Mouse (Mus musculus) cortical plate, adult 2 months (tissue): ENCODE results near the gene Tnpo2. TPM values are rescaled to one million over a fixed set of nuclear protein-coding genes. Genes with fewer than 3 reads are reported as not detected.
A peak's percentile ranks its signal among the peaks of the same experiment; 100 is the strongest.

Experiments
- H3K27ac ChIP-seq: fragments of 200-500 bp; 2 replicates; pipeline ENCODE4 v1.5.1; 2012; ENCODE audit warnings: low read length, control low read depth, inconsistent platforms; ENCODE audit not compliant: insufficient read depth
- H3K4me1 ChIP-seq: fragments of 200-500 bp; 2 replicates; pipeline ENCODE4 v1.6.1; 2011; ENCODE audit warnings: low read length; ENCODE audit not compliant: control insufficient read depth, insufficient read depth
- H3K4me3 ChIP-seq: fragments of 200-500 bp; 2 replicates; pipeline ENCODE4 v1.5.1; 2011; ENCODE audit warnings: mild to moderate bottlenecking, low read length, control low read depth; ENCODE audit not compliant: insufficient read depth
- CTCF ChIP-seq: fragments of 200-500 bp; IDR thresholded peaks from 2 replicates; pipeline ENCODE4 v1.5.1; 2011; ENCODE audit warnings: mild to moderate bottlenecking, control low read depth, low read length; ENCODE audit not compliant: insufficient read depth; ENCODE audit errors: extremely low read depth
- POLR2A ChIP-seq: fragments of 200-500 bp; IDR thresholded peaks from 2 replicates; pipeline ENCODE4 v1.6.1; 2011; ENCODE audit warnings: mild to moderate bottlenecking, low read length, control low read depth; ENCODE audit not compliant: insufficient read depth; ENCODE audit errors: extremely low read depth
- polyA plus RNA-seq: library from polyadenylated mRNA; depleted of rRNA; stranded (reverse); fragments of >200 nt; gene quantifications from 2 replicates; pipeline ENCODE4 v1.2.3, GENCODE M21; 2012

Gene Tnpo2
- polyA plus RNA-seq, 1 experiment, result 110 TPM

GRCm38 (mm10) chr8:85067982-85068381, 31.3 kb downstream of the Tnpo2 start, which contains the start of gene Gm5741:
Gm5741 (minus strand) TSS chr8:85067982.
- TF ChIP-seq CTCF (no peak), POLR2A (no peak)

GRCm38 (mm10) chr8:85071041-85071440, 34.3 kb downstream of the Tnpo2 start:
- Histone ChIP-seq H3K27ac (no peak overlapping the region), H3K4me1 (no peaks in the 10 kb centered on the region), H3K4me3 (no peak overlapping the region; the same call in 1 of the 2 replicates)
- TF ChIP-seq POLR2A (no peak), CTCF (no peak)

More at GRCm38 (mm10) chr8:85067982-85068381, 31.3 kb downstream of the Tnpo2 start, which contains the start of gene Gm5741:
- Histone ChIP-seq H3K4me3 (no peak within 1 kb of the TSS), H3K27ac (no peak within 1 kb of the TSS), H3K4me1 (no peaks in the 10 kb centered on the region; the same call in 1 of the 2 replicates)

- peak within 1 kb of the TSS; percentile 96 for H3K27ac ChIP-seq
- peak within 1 kb of the TSS; percentile 81 for H3K4me3 ChIP-seq
Measured at GRCm38 (mm10) chr8:85071514-85072281, 35.0 kb downstream of the Tnpo2 start, which contains the start of gene Dhps. Dhps (plus strand) TSS chr8:85071757.

GRCm38 (mm10) chr8:85072364-85072929, 35.7 kb downstream of the Tnpo2 start:
- Histone ChIP-seq H3K27ac (0 out of 2 replicates have a peak overlapping the region, but pooled peaks have one; percentile 8), H3K4me3 (peak overlapping the region; percentile 81), H3K4me1 (no peaks in the 10 kb centered on the region)
- TF ChIP-seq POLR2A (no peak), CTCF (no peak)

More at GRCm38 (mm10) chr8:85071514-85072281, 35.0 kb downstream of the Tnpo2 start, which contains the start of gene Dhps:
- H3K4me1 ChIP-seq, result no peaks in the 10 kb centered on the region
- TF ChIP-seq CTCF (no peak), POLR2A (peak; percentile 42; the same call in 1 of the 2 replicates)

GRCm38 (mm10) chr8:85073041-85073612, 36.4 kb downstream of the Tnpo2 start:
- Histone ChIP-seq H3K4me1 (no peaks in the 10 kb centered on the region), H3K4me3 (no peak overlapping the region; the same call in 1 of the 2 replicates), H3K27ac (no peak overlapping the region)
- TF ChIP-seq CTCF (no peak), POLR2A (no peak)

- Histone ChIP-seq H3K27ac (no peak overlapping the region), H3K4me1 (no peaks in the 10 kb centered on the region), H3K4me3 (no peak overlapping the region)
- peak; percentile 23; the same call in 1 of the 2 replicates for TF ChIP-seq POLR2A
- TF ChIP-seq CTCF, result no peak
Measured at GRCm38 (mm10) chr8:85074167-85074566, 37.5 kb downstream of the Tnpo2 start.

- peaks cover under 1% of the 10 kb centered on the region; the same call in 1 of the 2 replicates for H3K4me1 ChIP-seq
- TF ChIP-seq POLR2A (no peak), CTCF (no peak)
- H3K27ac ChIP-seq, result no peak overlapping the region
- H3K4me3 ChIP-seq, result no peak overlapping the region
Measured at GRCm38 (mm10) chr8:85074617-85075016, 37.9 kb downstream of the Tnpo2 start.

GRCm38 (mm10) chr8:85076001-85076400, 39.3 kb downstream of the Tnpo2 start:
- Histone ChIP-seq H3K27ac (no peak overlapping the region), H3K4me3 (no peak overlapping the region), H3K4me1 (peaks cover 4% of the 10 kb centered on the region; the same call in 1 of the 2 replicates)
- TF ChIP-seq POLR2A, result no peak
- peak; percentile 35; the same call in 1 of the 2 replicates for TF ChIP-seq CTCF

GRCm38 (mm10) chr8:85076993-85077392, 40.3 kb downstream of the Tnpo2 start:
- Histone ChIP-seq H3K4me3 (no peak overlapping the region), H3K27ac (no peak overlapping the region)
- TF ChIP-seq CTCF (peak; percentile 94), POLR2A (no peak)

More at GRCm38 (mm10) chr8:85076993-85077392, 40.3 kb downstream of the Tnpo2 start:
- H3K4me1 ChIP-seq, result peaks cover 7% of the 10 kb centered on the region
